Mouse (Mus musculus) testis, adult 2 months (tissue): ENCODE results near the gene Add3. TPM values are rescaled to one million over a fixed set of nuclear protein-coding genes. Genes with fewer than 3 reads are reported as not detected.
A peak's percentile ranks its signal among the peaks of the same experiment; 100 is the strongest.

Source experiments
- H3K27ac ChIP-seq: fragments of 200-500 bp; 2 replicates; pipeline ENCODE4 v1.5.1; 2012; ENCODE audit warnings: low read depth, low read length; ENCODE audit not compliant: control insufficient read depth, insufficient read depth
- H3K27me3 ChIP-seq: fragments of 200-500 bp; 2 replicates; pipeline ENCODE4 v1.6.1; 2012; ENCODE audit warnings: mild to moderate bottlenecking, low read length, moderate library complexity; ENCODE audit not compliant: control insufficient read depth, insufficient read depth
- H3K36me3 ChIP-seq: fragments of 200-500 bp; 2 replicates; pipeline ENCODE4 v1.6.1; 2012; ENCODE audit warnings: mild to moderate bottlenecking, low read length; ENCODE audit not compliant: control insufficient read depth, insufficient read depth
- H3K4me1 ChIP-seq: fragments of 200-500 bp; 2 replicates; pipeline ENCODE4 v1.6.1; 2012; ENCODE audit warnings: low read length; ENCODE audit not compliant: control insufficient read depth, insufficient read depth
- H3K4me3 ChIP-seq: fragments of 200-500 bp; 2 replicates; pipeline ENCODE4 v1.5.1; 2012; ENCODE audit warnings: low read depth, mild to moderate bottlenecking, low read length, moderate library complexity, mixed read lengths; ENCODE audit not compliant: control insufficient read depth
- CTCF ChIP-seq: fragments of 200-500 bp; IDR thresholded peaks from 2 replicates; pipeline ENCODE4 v1.5.1; 2012; ENCODE audit warnings: low read depth, mild to moderate bottlenecking, inconsistent platforms, low read length, moderate library complexity; ENCODE audit not compliant: control insufficient read depth, insufficient read depth, insufficient replicate concordance
- POLR2A ChIP-seq: fragments of 200-500 bp; IDR thresholded peaks from 2 replicates; pipeline ENCODE4 v1.6.1; 2012; ENCODE audit warnings: low read depth, mild to moderate bottlenecking, inconsistent platforms, low read length, moderate library complexity; ENCODE audit not compliant: control insufficient read depth
- polyA plus RNA-seq: library from polyadenylated mRNA; depleted of rRNA; stranded (reverse); fragments of >200 nt; gene quantifications from 2 replicates; pipeline ENCODE4 v1.2.3, GENCODE M21; 2012

The Add3 gene
- polyA plus RNA-seq, 1 experiment = 29.0 TPM

- TF ChIP-seq POLR2A (no peak), CTCF (no peak)
- Histone ChIP-seq H3K27me3 (no peaks in the 10 kb centered on the region), H3K27ac (no peak overlapping the region), H3K4me3 (no peak overlapping the region), H3K4me1 (peaks cover 5% of the 10 kb centered on the region), H3K36me3 (no peaks in the 10 kb centered on the region)
These were observed 120.0 kb downstream of the Add3 start for GRCm38 (mm10) chr19:53260261-53260660.

- Histone ChIP-seq H3K27me3 (no peaks in the 10 kb centered on the region), H3K4me3 (no peak overlapping the region), H3K27ac (no peak overlapping the region), H3K4me1 (peaks cover 5% of the 10 kb centered on the region), H3K36me3 (no peaks in the 10 kb centered on the region)
- TF ChIP-seq CTCF = no peak
- TF ChIP-seq POLR2A = no peak
These were observed 120.6 kb downstream of the Add3 start for GRCm38 (mm10) chr19:53260828-53261227.

DNA sequence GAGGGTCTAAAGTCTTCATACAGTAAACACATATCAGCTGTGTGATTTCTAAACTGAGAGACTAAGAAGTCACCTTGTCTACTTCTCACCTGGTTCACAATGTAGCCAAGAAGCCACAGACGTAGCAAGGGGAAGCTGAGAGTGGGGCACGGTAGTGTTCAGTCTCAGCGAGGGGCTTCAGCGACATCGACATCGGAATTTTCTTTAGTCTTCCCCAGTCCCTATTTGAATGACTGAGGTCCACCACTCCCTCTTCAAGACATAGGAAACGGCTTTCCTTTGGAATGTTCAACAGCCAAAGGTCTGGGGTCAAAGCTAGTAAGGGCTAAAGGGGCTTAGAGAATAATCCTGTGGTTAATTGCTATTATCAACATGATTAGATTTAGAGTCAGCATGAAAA, 121.8 kb downstream of the Add3 start:
- H3K27me3 ChIP-seq = no peaks in the 10 kb centered on the region
- H3K4me3 ChIP-seq = no peak overlapping the region
- no peaks in the 10 kb centered on the region for H3K36me3 ChIP-seq
- H3K4me1 ChIP-seq = peaks cover 6% of the 10 kb centered on the region
- no peak overlapping the region for H3K27ac ChIP-seq
- TF ChIP-seq POLR2A = no peak
- TF ChIP-seq CTCF = no peak

DNA sequence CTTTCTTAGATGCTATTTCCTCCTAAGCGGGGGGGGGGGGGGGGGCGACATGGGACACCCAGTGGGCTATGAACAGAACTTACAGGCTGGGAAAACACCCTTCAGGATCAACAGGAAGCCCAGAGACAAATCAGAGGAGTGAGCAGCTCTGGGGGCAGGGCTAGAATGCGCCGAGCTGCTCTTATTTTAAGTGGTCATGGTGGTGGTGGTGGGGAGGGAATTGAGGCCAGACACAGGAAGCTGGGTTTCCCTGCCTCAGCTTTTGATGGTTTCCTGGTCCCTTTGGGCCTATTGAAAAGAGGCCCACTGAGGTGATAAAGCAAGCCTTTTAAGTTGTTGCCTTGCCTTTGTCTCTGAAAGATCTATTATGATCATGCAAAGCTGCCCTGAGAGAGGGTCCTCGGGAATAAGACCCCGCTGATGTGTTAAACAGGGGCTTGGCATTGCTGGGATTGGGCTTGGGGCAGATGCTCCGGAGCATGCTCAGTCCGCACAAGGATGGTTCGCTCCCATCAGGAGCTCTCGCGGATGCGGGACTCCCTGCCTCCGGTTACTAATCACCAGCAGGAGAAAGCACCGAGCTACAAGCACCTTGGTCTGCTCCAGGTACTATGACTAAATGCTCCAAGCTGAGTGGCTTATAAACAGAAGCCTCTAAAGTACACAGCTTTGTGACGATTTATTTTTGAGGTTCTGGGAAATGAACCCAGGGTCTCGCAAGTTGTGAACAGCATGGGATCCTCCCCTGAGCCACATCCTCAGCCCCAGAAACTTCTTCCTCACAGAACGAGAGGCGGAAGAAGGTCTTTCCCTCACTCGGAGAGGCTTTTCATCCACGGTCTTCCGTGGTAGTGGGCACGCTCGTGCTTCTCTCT, 123.9 kb downstream of the Add3 start:
- Histone ChIP-seq H3K4me1 (peaks cover 6% of the 10 kb centered on the region), H3K36me3 (no peaks in the 10 kb centered on the region), H3K4me3 (peak overlapping the region; percentile 25), H3K27ac (no peak overlapping the region), H3K27me3 (no peaks in the 10 kb centered on the region)
- no peak for TF ChIP-seq POLR2A
- TF ChIP-seq CTCF = no peak

GRCm38 (mm10) chr19:53264821-53265727, 124.8 kb downstream of the Add3 start:
- Histone ChIP-seq H3K27me3 (no peaks in the 10 kb centered on the region), H3K36me3 (no peaks in the 10 kb centered on the region), H3K4me1 (peaks cover 6% of the 10 kb centered on the region), H3K4me3 (no peak overlapping the region), H3K27ac (no peak overlapping the region)
- TF ChIP-seq POLR2A = no peak
- TF ChIP-seq CTCF = no peak

DNA sequence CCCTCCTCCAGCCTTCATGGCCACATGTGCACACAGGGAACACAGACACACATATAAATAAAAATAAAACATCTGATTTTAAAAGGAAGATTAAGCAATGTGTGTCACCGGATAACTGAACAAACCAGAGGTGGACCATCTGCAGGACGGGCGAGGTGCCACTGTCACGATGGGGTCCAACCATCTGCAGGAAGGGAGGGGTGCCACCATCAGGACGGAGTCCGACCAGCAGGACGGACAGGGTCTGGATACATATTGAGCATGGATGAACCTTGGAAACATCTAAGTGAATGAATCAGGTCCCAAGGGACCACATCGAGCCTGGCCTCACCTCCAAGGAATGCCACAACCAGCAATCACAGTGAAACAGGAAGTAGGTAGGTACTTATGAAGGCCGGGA, 127.1 kb downstream of the Add3 start:
- Histone ChIP-seq H3K4me1 (peaks cover 6% of the 10 kb centered on the region), H3K27me3 (no peaks in the 10 kb centered on the region), H3K36me3 (no peaks in the 10 kb centered on the region), H3K4me3 (no peak overlapping the region), H3K27ac (no peak overlapping the region)
- TF ChIP-seq POLR2A (no peak), CTCF (no peak)

DNA sequence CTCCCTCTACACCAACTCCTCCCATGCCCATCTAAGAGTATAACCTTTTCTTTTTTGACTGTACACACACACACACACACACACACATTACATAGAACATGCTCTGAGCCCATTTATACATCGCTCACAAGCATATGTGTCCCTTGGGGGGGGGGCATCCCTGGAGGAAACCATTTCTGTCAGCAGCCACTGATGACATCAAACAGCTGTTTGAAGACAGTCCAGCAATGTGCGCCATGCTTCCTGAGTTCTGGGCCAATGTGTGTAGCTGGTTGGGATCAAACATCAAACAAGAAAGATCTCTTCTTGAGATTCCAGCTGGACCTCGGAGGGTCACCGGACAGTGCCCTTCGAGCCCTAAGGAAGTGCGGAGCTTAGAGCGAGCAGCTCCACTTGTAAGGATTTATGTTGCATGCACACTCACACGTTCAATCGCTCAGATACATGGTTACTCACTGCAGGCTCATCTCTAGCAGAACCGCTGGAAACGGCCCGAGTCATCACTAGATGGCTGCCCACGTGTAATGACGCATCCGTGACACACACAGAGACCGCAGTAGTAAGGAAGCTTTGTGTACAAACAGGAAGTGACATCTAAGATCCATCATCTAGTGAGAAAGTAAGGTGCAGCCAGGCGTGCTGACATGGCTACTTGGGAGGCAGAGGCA, 132.9 kb downstream of the Add3 start:
- H3K4me3 ChIP-seq = no peak overlapping the region
- H3K36me3 ChIP-seq = no peaks in the 10 kb centered on the region
- no peaks in the 10 kb centered on the region for H3K27me3 ChIP-seq
- TF ChIP-seq POLR2A (no peak), CTCF (no peak)
- no peak overlapping the region for H3K27ac ChIP-seq
- peaks cover 17% of the 10 kb centered on the region for H3K4me1 ChIP-seq
